Mouse (Mus musculus) urinary bladder, postnatal 4 days (tissue): ENCODE measurements around the gene Sptan1.
"Not testable (repeated sequence)": the region's sequence is repeated elsewhere in the genome, so short reads cannot be mapped to it uniquely, and the experiment has no call there.

ENCODE experiments used
- DNase-seq, 2 experiments: peaks; one replicate each; pipeline ENCODE4 v3.0.0; 2021 to 2022; ENCODE audit warnings: low spot score in 2 of 2

The Sptan1 gene

GRCm38 (mm10) chr2:29991962-29992361 is 26.6 kb downstream of the Sptan1 start:
- no peak for DNase-seq

- DNase-seq = no peak
Measured at GRCm38 (mm10) chr2:30009101-30009500, 43.7 kb downstream of the Sptan1 start.

GRCm38 (mm10) chr2:30010840-30011281 is 45.5 kb downstream of the Sptan1 start:
- DNase-seq = no peak

- no peak for DNase-seq
Measured at GRCm38 (mm10) chr2:30014326-30014966, 49.1 kb downstream of the Sptan1 start.

GRCm38 (mm10) chr2:30025454-30025853 is 60.1 kb downstream of the Sptan1 start:
- no peak for DNase-seq

- DNase-seq = no peak
Measured at GRCm38 (mm10) chr2:30026997-30027396, 61.6 kb downstream of the Sptan1 start.

GRCm38 (mm10) chr2:30032244-30032846 is 67.0 kb downstream of the Sptan1 start:
- DNase-seq = no peak

- DNase-seq = no peak
Measured at GRCm38 (mm10) chr2:30032957-30033356, 67.6 kb downstream of the Sptan1 start.

- DNase-seq = no peak
Measured at GRCm38 (mm10) chr2:30037762-30038161, 72.4 kb downstream of the Sptan1 start.

- no peak for DNase-seq
Measured at GRCm38 (mm10) chr2:30038370-30038769, 73.0 kb downstream of the Sptan1 start.

GRCm38 (mm10) chr2:30039687-30040086 is 74.3 kb downstream of the Sptan1 start:
- DNase-seq = no peak

GRCm38 (mm10) chr2:30042445-30042844 is 77.1 kb downstream of the Sptan1 start:
- DNase-seq = peak; percentile 65 to 82

GRCm38 (mm10) chr2:30044550-30044949 is 79.2 kb downstream of the Sptan1 start:
- no peak for DNase-seq

GRCm38 (mm10) chr2:30047127-30047526 is 81.8 kb downstream of the Sptan1 start:
- no peak for DNase-seq

GRCm38 (mm10) chr2:30048101-30048501 is 82.7 kb downstream of the Sptan1 start:
- DNase-seq = no peak

- peak; percentile 97 to 99 for DNase-seq
Measured at GRCm38 (mm10) chr2:30048699-30049388, 83.5 kb downstream of the Sptan1 start, which contains the start of gene Wdr34. Wdr34 (minus strand) TSS chr2:30048881.

- DNase-seq = no peak
Measured at GRCm38 (mm10) chr2:30049831-30050230, 84.5 kb downstream of the Sptan1 start.

- no peak for DNase-seq
Measured at GRCm38 (mm10) chr2:30051992-30052761, 86.8 kb downstream of the Sptan1 start.

GRCm38 (mm10) chr2:30055310-30055709 is 90.0 kb downstream of the Sptan1 start:
- not testable (repeated sequence) for DNase-seq

GRCm38 (mm10) chr2:30056736-30057135 is 91.4 kb downstream of the Sptan1 start:
- DNase-seq = no peak

- DNase-seq = no peak
Measured at GRCm38 (mm10) chr2:30057223-30057904, 92.0 kb downstream of the Sptan1 start, which contains the start of gene Set. Set (plus strand) TSS chr2:30057378.
